8 mouse cellular contexts compared by ENCODE assay signal in the genomic region with DNA sequence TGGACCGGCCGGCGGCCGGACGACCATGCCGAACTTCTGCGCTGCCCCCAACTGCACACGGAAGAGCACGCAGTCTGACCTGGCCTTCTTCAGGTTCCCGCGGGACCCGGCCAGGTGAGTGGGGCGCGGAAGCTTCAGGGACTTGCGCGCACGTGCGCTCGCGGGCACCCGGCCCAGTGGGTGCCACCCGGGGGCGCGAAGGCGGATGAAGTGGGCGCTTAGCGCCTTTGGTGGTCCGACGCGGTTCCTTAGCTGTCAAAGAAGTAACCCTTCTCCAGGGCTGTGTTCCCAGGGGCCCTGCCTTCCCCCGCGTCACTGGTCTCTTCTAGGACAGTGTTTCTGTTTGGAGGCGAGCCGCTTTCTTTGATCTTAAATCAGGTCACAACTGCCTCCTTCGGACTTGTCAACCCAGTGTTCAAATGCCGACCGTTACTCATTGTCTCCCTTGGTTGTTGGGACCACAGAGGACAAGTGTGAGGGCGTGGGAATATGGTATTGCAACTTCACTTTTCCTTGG. TPM values are rescaled to one million over a fixed set of nuclear protein-coding genes. Genes with fewer than 3 reads are reported as not detected.
DNase-seq lines count a peak whose midpoint lies in the region; ATAC-seq lines count a peak whose summit lies in the region.

No protein-coding gene starts in this region.

- peak overlapping the region; percentile 95 for H3K9ac ChIP-seq in forebrain, embryonic 12.5 days
- H3K9ac ChIP-seq in lung, embryonic 15.5 days: peak overlapping the region; percentile 97

- no peaks in the 10 kb centered on the region for H3K27me3 ChIP-seq in forebrain, embryonic 12.5 days
- no peaks in the 10 kb centered on the region for H3K27me3 ChIP-seq in lung, embryonic 15.5 days

- H3K4me1 ChIP-seq in forebrain, embryonic 12.5 days: peaks cover 28% of the 10 kb centered on the region
- H3K4me1 ChIP-seq in lung, embryonic 15.5 days: peaks cover 29% of the 10 kb centered on the region

- peak overlapping the region; percentile 94 for H3K4me3 ChIP-seq in forebrain, embryonic 12.5 days (replicated peaks)
- H3K4me3 ChIP-seq in lung, embryonic 15.5 days: peak overlapping the region; percentile 99

- H3K27ac ChIP-seq in forebrain, embryonic 12.5 days: peak overlapping the region; percentile 91
- peak overlapping the region; percentile 87 for H3K27ac ChIP-seq in lung, embryonic 15.5 days

- no peak; the same call in 1 of the 2 replicates for ATAC-seq in forebrain, embryonic 12.5 days (ENCODE audit: low FRiP score)
- peak; percentile 4; the same call in 1 of the 2 replicates for ATAC-seq in lung, embryonic 15.5 days (ENCODE audit: borderline replicate concordance, extremely low read depth, low FRiP score, low TSS enrichment)

- WGBS in forebrain, embryonic 12.5 days: under 1% methylated on average over 38 of the region's 38 CpGs
- WGBS in lung, embryonic 15.5 days: under 1% methylated on average over 34 of the region's 38 CpGs

- no peaks in the 10 kb centered on the region for H3K9me3 ChIP-seq in forebrain, embryonic 12.5 days
- no peaks in the 10 kb centered on the region for H3K9me3 ChIP-seq in lung, embryonic 15.5 days

- peak; percentile 6 to 29 for DNase-seq in urinary bladder, adult 18-20 months (ENCODE audit: low spot score in 2 of 2)
- no peak for DNase-seq in urinary bladder, adult 2 months (ENCODE audit: low spot score)
- peak; percentile 45 for DNase-seq in c-Kit-positive CD71-positive TER-119-positive erythroid progenitor cells, embryonic 14.5 days (ENCODE audit: low spot score)
- peak; percentile 71 for DNase-seq in induced T-regulatory cell, adult 2 months (ENCODE audit: low read depth)
- DNase-seq in right cerebral cortex, postnatal 25 days: peak; percentile 36
- no peak for DNase-seq in adipocyte (ENCODE audit: low spot score)

- H3K4me2 ChIP-seq in forebrain, embryonic 12.5 days: peak overlapping the region; percentile 67
- H3K4me2 ChIP-seq in lung, embryonic 15.5 days: peak overlapping the region; percentile 71

- no peaks in the 10 kb centered on the region for H3K36me3 ChIP-seq in forebrain, embryonic 12.5 days (replicated peaks)
- H3K36me3 ChIP-seq in lung, embryonic 15.5 days: no peaks in the 10 kb centered on the region

RNA-seq across cellular contexts. Expression of a gene that starts 0.5 kb away (rescaled TPM):
- polyA plus RNA-seq in urinary bladder, adult 2 months (2012; rRNA removed): 44.8 and 52.7 TPM in 2 replicates
- polyA plus RNA-seq in forebrain, embryonic 12.5 days (2016; fragmentation: Nextera tagmentation; extraction: Ambion mirVana): 72.6 and 76.1 TPM in 2 replicates
- 56.2 and 57.3 TPM in 2 replicates for polyA plus RNA-seq in lung, embryonic 15.5 days (2015; fragmentation: Nextera tagmentation; extraction: Ambion mirVana)

RNA-seq across cellular contexts. Expression of a gene that starts 46.8 kb away (rescaled TPM):
- polyA plus RNA-seq in urinary bladder, adult 2 months (2012; rRNA removed): 15.0 and 22.9 TPM in 2 replicates
- 39.7 and 56.7 TPM in 2 replicates for polyA plus RNA-seq in forebrain, embryonic 12.5 days (2016; fragmentation: Nextera tagmentation; extraction: Ambion mirVana)
- 23.4 and 25.6 TPM in 2 replicates for polyA plus RNA-seq in lung, embryonic 15.5 days (2015; fragmentation: Nextera tagmentation; extraction: Ambion mirVana)

Comparison
In these comparisons a context has a peak if more than half of its experiments do, and no peak if none do; other contexts are left out.
1. DNase-seq: peak in urinary bladder, adult 18-20 months (2 of 2), c-Kit-positive CD71-positive TER-119-positive erythroid progenitor cells, embryonic 14.5 days (single experiment), induced T-regulatory cell, adult 2 months (single experiment) and right cerebral cortex, postnatal 25 days (single experiment); none in urinary bladder, adult 2 months (single experiment) and adipocyte (single experiment).